Mouse (Mus musculus): Measurements from ENCODE around the gene Mcf2l.
A peak's percentile ranks its signal among the peaks of the same experiment; 100 is the strongest.

Gene Mcf2l

GRCm38 (mm10) chr8:12905599-12906321 lies 32.2 kb downstream of the Mcf2l start:
- no peak for ATAC-seq (ENCODE audit: insufficient number of reproducible peaks, low FRiP score, low TSS enrichment)

- no peak for ATAC-seq (ENCODE audit: insufficient number of reproducible peaks, low FRiP score, low TSS enrichment)
Observed at GRCm38 (mm10) chr8:12906597-12906996, 33.0 kb downstream of the Mcf2l start.

- no peak for ATAC-seq (ENCODE audit: insufficient number of reproducible peaks, low FRiP score, low TSS enrichment)
Observed at GRCm38 (mm10) chr8:12907730-12908129, 34.1 kb downstream of the Mcf2l start.

- no peak for ATAC-seq (ENCODE audit: insufficient number of reproducible peaks, low FRiP score, low TSS enrichment)
Observed at GRCm38 (mm10) chr8:12912011-12912410, 38.4 kb downstream of the Mcf2l start.

GRCm38 (mm10) chr8:12915187-12916006 lies 41.8 kb downstream of the Mcf2l start:
- 0 out of 2 replicates have a peak, but pooled peaks have one; percentile 14 for ATAC-seq (ENCODE audit: insufficient number of reproducible peaks, low FRiP score, low TSS enrichment)

- no peak for ATAC-seq (ENCODE audit: insufficient number of reproducible peaks, low FRiP score, low TSS enrichment)
Observed at GRCm38 (mm10) chr8:12916156-12916900, 42.7 kb downstream of the Mcf2l start.

GRCm38 (mm10) chr8:12917029-12917428 lies 43.4 kb downstream of the Mcf2l start:
- no peak for ATAC-seq (ENCODE audit: insufficient number of reproducible peaks, low FRiP score, low TSS enrichment)

- ATAC-seq (ENCODE audit: insufficient number of reproducible peaks, low FRiP score, low TSS enrichment): no peak
Observed at GRCm38 (mm10) chr8:12917831-12918230, 44.2 kb downstream of the Mcf2l start.

GRCm38 (mm10) chr8:12920599-12920998 lies 47.0 kb downstream of the Mcf2l start:
- ATAC-seq (ENCODE audit: insufficient number of reproducible peaks, low FRiP score, low TSS enrichment): no peak

GRCm38 (mm10) chr8:12925051-12925450 lies 51.4 kb downstream of the Mcf2l start:
- ATAC-seq (ENCODE audit: insufficient number of reproducible peaks, low FRiP score, low TSS enrichment): no peak

- no peak for ATAC-seq (ENCODE audit: insufficient number of reproducible peaks, low FRiP score, low TSS enrichment)
Observed at GRCm38 (mm10) chr8:12925941-12926381, 52.4 kb downstream of the Mcf2l start.

GRCm38 (mm10) chr8:12927204-12927983 lies 53.8 kb downstream of the Mcf2l start:
- ATAC-seq (ENCODE audit: insufficient number of reproducible peaks, low FRiP score, low TSS enrichment): no peak

- peak; percentile 60 for ATAC-seq (ENCODE audit: insufficient number of reproducible peaks, low FRiP score, low TSS enrichment)
Observed at GRCm38 (mm10) chr8:12928033-12928432, 54.4 kb downstream of the Mcf2l start.

GRCm38 (mm10) chr8:12928931-12929330 lies 55.3 kb downstream of the Mcf2l start:
- no peak for ATAC-seq (ENCODE audit: insufficient number of reproducible peaks, low FRiP score, low TSS enrichment)

- ATAC-seq (ENCODE audit: insufficient number of reproducible peaks, low FRiP score, low TSS enrichment): no peak
Observed at GRCm38 (mm10) chr8:12930290-12930689, 56.7 kb downstream of the Mcf2l start.

GRCm38 (mm10) chr8:12931426-12931825 lies 57.8 kb downstream of the Mcf2l start:
- ATAC-seq (ENCODE audit: insufficient number of reproducible peaks, low FRiP score, low TSS enrichment): no peak

GRCm38 (mm10) chr8:12932520-12932919 lies 58.9 kb downstream of the Mcf2l start:
- no peak for ATAC-seq (ENCODE audit: insufficient number of reproducible peaks, low FRiP score, low TSS enrichment)

- ATAC-seq (ENCODE audit: insufficient number of reproducible peaks, low FRiP score, low TSS enrichment): no peak
Observed at GRCm38 (mm10) chr8:12933765-12934164, 60.2 kb downstream of the Mcf2l start.

GRCm38 (mm10) chr8:12934453-12935043 lies 60.9 kb downstream of the Mcf2l start:
- no peak for ATAC-seq (ENCODE audit: insufficient number of reproducible peaks, low FRiP score, low TSS enrichment)

GRCm38 (mm10) chr8:12940549-12940948 lies 66.9 kb downstream of the Mcf2l start:
- peak; percentile 45; the same call in 1 of the 2 replicates for ATAC-seq (ENCODE audit: insufficient number of reproducible peaks, low FRiP score, low TSS enrichment)

All from cerebellum, adult (tissue).